Mouse (Mus musculus): ENCODE measurements around the gene Shf.
A peak's percentile ranks its signal among the peaks of the same experiment; 100 is the strongest.
"Not testable (repeated sequence)": the region's sequence is repeated elsewhere in the genome, so short reads cannot be mapped to it uniquely, and the experiment has no call there.

The Shf gene

GRCm38 (mm10) chr2:122348531-122349131 lies 20.3 kb downstream of the Shf start:
- peak; percentile 88 to 90 for DNase-seq (ENCODE audit: low spot score in 2 of 2)

- DNase-seq (ENCODE audit: low spot score in 2 of 2) = no peak
These were observed 21.7 kb downstream of the Shf start for GRCm38 (mm10) chr2:122347257-122347656.

- not testable (repeated sequence) for DNase-seq (ENCODE audit: low spot score in 2 of 2)
These were observed 22.8 kb downstream of the Shf start for GRCm38 (mm10) chr2:122346164-122346563.

GRCm38 (mm10) chr2:122345106-122345893 lies 23.7 kb downstream of the Shf start:
- DNase-seq (ENCODE audit: low spot score in 2 of 2) = no peak

GRCm38 (mm10) chr2:122337291-122337690 lies 31.7 kb downstream of the Shf start:
- no peak for DNase-seq (ENCODE audit: low spot score in 2 of 2)

- DNase-seq (ENCODE audit: low spot score in 2 of 2) = no peak
These were observed 34.8 kb downstream of the Shf start for GRCm38 (mm10) chr2:122334170-122334569.

GRCm38 (mm10) chr2:122332222-122332621 lies 36.7 kb downstream of the Shf start:
- no peak for DNase-seq (ENCODE audit: low spot score in 2 of 2)

GRCm38 (mm10) chr2:122330317-122330716 lies 38.6 kb downstream of the Shf start:
- not testable (repeated sequence) for DNase-seq (ENCODE audit: low spot score in 2 of 2)

GRCm38 (mm10) chr2:122327986-122328385 lies 41.0 kb downstream of the Shf start:
- DNase-seq (ENCODE audit: low spot score in 2 of 2) = no peak

GRCm38 (mm10) chr2:122325361-122325760 lies 43.6 kb downstream of the Shf start:
- no peak for DNase-seq (ENCODE audit: low spot score in 2 of 2)

- no peak for DNase-seq (ENCODE audit: low spot score in 2 of 2)
These were observed 44.4 kb downstream of the Shf start for GRCm38 (mm10) chr2:122324586-122324985.

- DNase-seq (ENCODE audit: low spot score in 2 of 2) = no peak
These were observed 45.0 kb downstream of the Shf start for GRCm38 (mm10) chr2:122323960-122324359.

- no peak for DNase-seq (ENCODE audit: low spot score in 2 of 2)
These were observed 51.6 kb downstream of the Shf start for GRCm38 (mm10) chr2:122317384-122317783.

GRCm38 (mm10) chr2:122315372-122315771 lies 53.6 kb downstream of the Shf start, which contains the start of gene Duox1:
Duox1 (plus strand) TSS chr2:122315672.
- no peak for DNase-seq (ENCODE audit: low spot score in 2 of 2)

- DNase-seq (ENCODE audit: low spot score in 2 of 2) = no peak
These were observed 55.4 kb downstream of the Shf start, which contains the start of gene Duoxa1 for GRCm38 (mm10) chr2:122313536-122313935. Duoxa1 (minus strand) TSS chr2:122313730.

- DNase-seq (ENCODE audit: low spot score in 2 of 2) = peak in 1 of 2 experiments; percentile 33
These were observed 56.1 kb downstream of the Shf start for GRCm38 (mm10) chr2:122312722-122313417.

- DNase-seq (ENCODE audit: low spot score in 2 of 2) = no peak
These were observed 57.4 kb downstream of the Shf start for GRCm38 (mm10) chr2:122311561-122311960.

- DNase-seq (ENCODE audit: low spot score in 2 of 2) = no peak
These were observed 59.3 kb downstream of the Shf start for GRCm38 (mm10) chr2:122309647-122310046.

- DNase-seq (ENCODE audit: low spot score in 2 of 2) = no peak
These were observed 62.8 kb downstream of the Shf start for GRCm38 (mm10) chr2:122306184-122306583.

GRCm38 (mm10) chr2:122305097-122305892 lies 63.7 kb downstream of the Shf start:
- DNase-seq (ENCODE audit: low spot score in 2 of 2) = no peak

- no peak for DNase-seq (ENCODE audit: low spot score in 2 of 2)
These were observed 64.4 kb downstream of the Shf start for GRCm38 (mm10) chr2:122304544-122304943.
